Mouse (Mus musculus): ENCODE results near the gene Flot1. TPM values are rescaled to one million over a fixed set of nuclear protein-coding genes. Genes with fewer than 3 reads are reported as not detected.
"Not testable (repeated sequence)": the region's sequence is repeated elsewhere in the genome, so short reads cannot be mapped to it uniquely, and the experiment has no call there.

Flot1 gene
- polyA plus RNA-seq, 1 experiment: 90.0 TPM

DNA sequence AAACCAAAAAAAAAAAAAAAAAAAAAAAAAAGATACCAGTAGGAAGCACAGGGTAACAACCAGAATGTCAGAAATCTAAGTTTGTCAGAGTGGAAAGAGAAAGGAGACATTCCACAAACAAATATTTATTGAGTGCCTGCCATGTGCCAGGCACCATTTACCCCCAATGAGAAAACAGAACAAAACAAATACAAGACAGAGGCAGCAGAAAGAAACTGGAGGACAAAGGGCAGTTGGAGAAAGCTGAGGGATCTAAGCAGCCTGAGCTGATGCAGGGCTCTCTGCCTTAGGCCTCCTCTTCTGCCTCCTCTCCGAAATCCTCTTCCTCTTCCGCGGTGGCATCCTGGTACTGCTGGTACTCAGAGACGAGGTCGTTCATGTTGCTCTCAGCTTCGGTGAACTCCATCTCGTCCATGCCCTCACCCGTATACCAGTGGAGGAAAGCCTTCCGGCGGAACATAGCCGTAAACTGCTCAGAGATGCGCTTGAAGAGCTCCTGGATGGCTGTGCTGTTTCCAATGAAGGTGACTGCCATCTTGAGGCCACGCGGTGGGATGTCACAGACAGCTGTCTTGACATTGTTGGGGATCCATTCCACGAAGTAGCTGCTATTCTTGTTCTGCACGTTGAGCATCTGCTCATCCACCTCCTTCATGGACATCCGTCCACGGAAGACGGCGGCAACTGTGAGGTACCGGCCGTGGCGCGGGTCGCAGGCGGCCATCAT is 11.8 kb downstream of the Flot1 start:
- H3K27ac ChIP-seq (ENCODE audit: control insufficient read depth, insufficient read depth, low read depth, low read length, poor library complexity): no peak overlapping the region
- WGBS: 69% methylated on average over 26 of the region's 26 CpGs
- TF ChIP-seq POLR2A (IDR thresholded peaks at IDR 0.05; ENCODE audit: borderline replicate concordance, control insufficient read depth, low read depth, low read length) (no peak), CTCF (IDR thresholded peaks at IDR 0.05; ENCODE audit: control insufficient read depth, insufficient read depth, low read length) (no peak)
- peak overlapping the region; percentile 29 for H3K4me3 ChIP-seq (replicated peaks; ENCODE audit: control insufficient read depth, low read depth, low read length)
- peaks cover 4% of the 10 kb centered on the region; the same call in 1 of the 2 replicates for H3K4me1 ChIP-seq (ENCODE audit: control insufficient read depth, insufficient read depth, low read length)

GRCm38 (mm10) chr17:35835424-35836140 is 12.6 kb downstream of the Flot1 start:
- Histone ChIP-seq H3K4me1 (ENCODE audit: control insufficient read depth, insufficient read depth, low read length) (peaks cover 4% of the 10 kb centered on the region; the same call in 1 of the 2 replicates), H3K4me3 (replicated peaks; ENCODE audit: control insufficient read depth, low read depth, low read length) (peak overlapping the region; percentile 25), H3K27ac (ENCODE audit: control insufficient read depth, insufficient read depth, low read depth, low read length, poor library complexity) (no peak overlapping the region)
- 76% methylated on average over 26 of the region's 26 CpGs for WGBS
- TF ChIP-seq POLR2A (IDR thresholded peaks at IDR 0.05; ENCODE audit: borderline replicate concordance, control insufficient read depth, low read depth, low read length) (no peak), CTCF (IDR thresholded peaks at IDR 0.05; ENCODE audit: control insufficient read depth, insufficient read depth, low read length) (no peak)

DNA sequence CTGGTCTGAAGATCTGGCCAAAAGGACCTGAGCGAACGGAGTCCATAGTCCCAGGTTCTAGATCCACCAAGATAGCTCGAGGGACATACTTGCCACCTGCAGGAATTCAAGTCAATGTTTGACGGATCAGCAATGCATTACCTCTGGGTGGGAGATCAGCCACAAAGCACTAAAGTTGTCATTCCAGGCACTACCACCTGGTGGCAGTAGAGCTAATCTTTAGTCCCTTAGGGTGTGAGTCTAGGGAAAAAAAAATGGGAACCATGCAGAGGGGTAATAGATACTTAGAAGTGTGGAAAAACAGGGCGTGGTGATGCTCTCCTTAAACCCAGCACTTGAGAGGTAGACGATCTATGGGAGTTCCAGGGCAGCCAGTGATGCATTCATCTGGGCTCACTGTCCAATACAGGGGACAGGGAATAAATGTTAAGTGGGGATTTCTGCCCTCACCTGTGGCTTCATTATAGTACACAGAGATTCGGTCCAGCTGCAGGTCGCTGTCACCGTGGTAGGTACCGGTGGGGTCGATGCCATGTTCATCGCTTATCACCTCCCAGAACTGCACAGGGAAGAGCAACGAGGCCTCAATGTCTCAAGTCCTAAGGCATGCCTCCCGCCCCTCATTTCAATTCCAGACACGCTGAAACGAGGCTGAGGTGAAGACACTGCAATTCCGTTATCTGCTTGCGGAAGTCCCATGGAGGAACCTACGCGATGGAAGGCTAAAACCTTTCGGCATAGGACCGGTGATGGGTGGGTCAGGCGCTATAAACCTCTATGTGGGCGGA is 13.3 kb downstream of the Flot1 start:
- peak overlapping the region; percentile 62 for H3K4me3 ChIP-seq (replicated peaks; ENCODE audit: control insufficient read depth, low read depth, low read length)
- 6% methylated on average over 24 of the region's 24 CpGs for WGBS
- H3K27ac ChIP-seq (ENCODE audit: control insufficient read depth, insufficient read depth, low read depth, low read length, poor library complexity): peak overlapping the region; percentile 91
- H3K4me1 ChIP-seq (ENCODE audit: control insufficient read depth, insufficient read depth, low read length): peaks cover 4% of the 10 kb centered on the region; the same call in 1 of the 2 replicates
- TF ChIP-seq CTCF (IDR thresholded peaks at IDR 0.05; ENCODE audit: control insufficient read depth, insufficient read depth, low read length) (peak; percentile 46), POLR2A (IDR thresholded peaks at IDR 0.05; ENCODE audit: borderline replicate concordance, control insufficient read depth, low read depth, low read length) (no peak)

DNA sequence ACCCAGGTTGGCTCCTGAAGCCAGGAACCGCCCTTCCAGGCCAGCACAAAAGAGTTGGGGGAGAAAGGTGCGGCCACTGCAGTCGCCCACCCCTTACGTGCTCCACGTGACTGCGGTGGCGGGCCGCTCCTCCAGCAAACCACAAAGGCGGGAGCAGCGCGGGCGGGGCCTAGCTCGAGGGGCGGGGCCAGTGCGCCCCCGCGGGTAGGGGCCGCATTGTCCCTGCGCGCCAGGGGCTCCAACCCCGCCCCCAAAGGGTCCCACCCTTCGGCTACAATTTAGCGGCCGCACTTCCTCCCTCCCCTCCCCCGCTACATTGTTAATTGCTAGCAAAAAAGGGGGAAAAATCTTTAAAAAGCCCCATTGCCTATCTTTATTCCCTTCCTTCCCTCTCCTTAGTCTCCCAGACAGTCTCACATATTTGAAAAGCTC is 14.0 kb downstream of the Flot1 start:
- under 1% methylated on average over 25 of the region's 25 CpGs for WGBS
- no peak for TF ChIP-seq CTCF (IDR thresholded peaks at IDR 0.05; ENCODE audit: control insufficient read depth, insufficient read depth, low read length)
- TF ChIP-seq POLR2A (IDR thresholded peaks at IDR 0.05; ENCODE audit: borderline replicate concordance, control insufficient read depth, low read depth, low read length): 0 out of 2 replicates have a peak, but pooled peaks have one; percentile 21
- H3K4me1 ChIP-seq (ENCODE audit: control insufficient read depth, insufficient read depth, low read length): peaks cover 4% of the 10 kb centered on the region; the same call in 1 of the 2 replicates

GRCm38 (mm10) chr17:35837487-35837886 is 14.5 kb downstream of the Flot1 start:
- under 1% methylated on average over 18 of the region's 18 CpGs for WGBS
- H3K27ac ChIP-seq (ENCODE audit: control insufficient read depth, insufficient read depth, low read depth, low read length, poor library complexity): peak overlapping the region; percentile 91
- TF ChIP-seq CTCF (IDR thresholded peaks at IDR 0.05; ENCODE audit: control insufficient read depth, insufficient read depth, low read length) (no peak), POLR2A (IDR thresholded peaks at IDR 0.05; ENCODE audit: borderline replicate concordance, control insufficient read depth, low read depth, low read length) (peak; percentile 15; the same call in 1 of the 2 replicates)
- H3K4me3 ChIP-seq (replicated peaks; ENCODE audit: control insufficient read depth, low read depth, low read length): peak overlapping the region; percentile 62
- peaks cover 4% of the 10 kb centered on the region; the same call in 1 of the 2 replicates for H3K4me1 ChIP-seq (ENCODE audit: control insufficient read depth, insufficient read depth, low read length)

More for the DNA sequence above, 14.0 kb downstream of the Flot1 start:
- Histone ChIP-seq H3K27ac (ENCODE audit: control insufficient read depth, insufficient read depth, low read depth, low read length, poor library complexity) (peak overlapping the region; percentile 91), H3K4me3 (replicated peaks; ENCODE audit: control insufficient read depth, low read depth, low read length) (peak overlapping the region; percentile 62)

GRCm38 (mm10) chr17:35838122-35838544 is 15.1 kb downstream of the Flot1 start, which contains the start of gene Tubb5:
Tubb5 (minus strand) TSS chr17:35838306.
- TF ChIP-seq CTCF (IDR thresholded peaks at IDR 0.05; ENCODE audit: control insufficient read depth, insufficient read depth, low read length): no peak
- peak; percentile 99 for TF ChIP-seq POLR2A (IDR thresholded peaks at IDR 0.05; ENCODE audit: borderline replicate concordance, control insufficient read depth, low read depth, low read length)
- 2% methylated on average over 29 of the region's 29 CpGs for WGBS
- Histone ChIP-seq H3K27ac (ENCODE audit: control insufficient read depth, insufficient read depth, low read depth, low read length, poor library complexity) (peak within 1 kb of the TSS; percentile 91), H3K4me1 (ENCODE audit: control insufficient read depth, insufficient read depth, low read length) (peaks cover 4% of the 10 kb centered on the region; the same call in 1 of the 2 replicates), H3K4me3 (replicated peaks; ENCODE audit: control insufficient read depth, low read depth, low read length) (peak within 1 kb of the TSS; percentile 63)

DNA sequence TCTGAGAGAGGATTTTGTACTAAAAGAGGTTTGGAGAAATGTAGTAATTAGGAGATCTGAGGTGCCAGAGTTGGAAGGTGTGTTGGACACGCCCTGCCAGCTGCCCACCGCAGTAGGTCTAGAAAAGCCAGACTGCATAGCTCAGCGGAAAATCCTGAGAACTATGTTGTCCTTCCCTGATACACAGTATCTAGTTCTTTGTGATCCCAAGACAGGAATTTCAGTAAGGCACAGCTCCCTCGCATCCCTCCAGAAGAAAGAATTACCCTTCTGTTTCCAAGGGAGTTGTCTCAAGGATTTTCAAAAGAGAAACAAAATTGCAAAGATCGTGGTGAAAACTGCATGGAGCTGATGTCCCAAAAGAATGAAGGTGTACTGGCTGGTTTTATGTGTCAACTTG is 15.5 kb downstream of the Flot1 start:
- Histone ChIP-seq H3K4me1 (ENCODE audit: control insufficient read depth, insufficient read depth, low read length) (peaks cover 4% of the 10 kb centered on the region; the same call in 1 of the 2 replicates), H3K4me3 (replicated peaks; ENCODE audit: control insufficient read depth, low read depth, low read length) (peak overlapping the region; percentile 63), H3K27ac (ENCODE audit: control insufficient read depth, insufficient read depth, low read depth, low read length, poor library complexity) (no peak overlapping the region; the same call in 1 of the 2 replicates)
- no peak for TF ChIP-seq POLR2A (IDR thresholded peaks at IDR 0.05; ENCODE audit: borderline replicate concordance, control insufficient read depth, low read depth, low read length)
- no peak for TF ChIP-seq CTCF (IDR thresholded peaks at IDR 0.05; ENCODE audit: control insufficient read depth, insufficient read depth, low read length)
- WGBS: 6% methylated on average over 5 of the region's 5 CpGs

DNA sequence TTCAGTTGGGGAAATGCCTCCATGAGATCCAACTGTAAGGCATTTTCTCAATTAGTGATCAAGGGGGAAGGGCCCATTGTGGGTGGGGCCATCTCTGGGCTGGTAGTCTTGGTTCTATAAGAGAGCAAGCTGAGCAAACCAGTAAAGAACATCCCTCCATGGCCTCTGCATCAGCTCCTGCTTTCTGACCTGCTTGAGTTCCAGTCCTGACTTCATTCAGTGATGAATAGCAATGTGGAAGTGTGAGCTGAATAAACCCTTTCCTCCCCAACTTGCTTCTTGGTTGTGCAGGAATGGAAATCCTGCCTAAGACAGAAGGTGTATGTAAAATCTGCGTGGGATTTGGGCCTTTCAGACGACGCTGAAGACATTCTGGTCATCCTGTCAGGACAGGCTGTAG is 16.0 kb downstream of the Flot1 start:
- H3K4me1 ChIP-seq (ENCODE audit: control insufficient read depth, insufficient read depth, low read length); H3K4me3 ChIP-seq (replicated peaks; ENCODE audit: control insufficient read depth, low read depth, low read length): not testable (repeated sequence)
- H3K27ac ChIP-seq (ENCODE audit: control insufficient read depth, insufficient read depth, low read depth, low read length, poor library complexity): peak overlapping the region; percentile 36; the same call in 1 of the 2 replicates
- 62% methylated on average over 3 of the region's 3 CpGs for whole genome bisulfite sequencing

All from bone marrow, adult 2 months (tissue).